Mouse (Mus musculus) liver, embryonic 14.5 days (tissue): ENCODE measurements around the gene Wdr5b.
"Not testable (repeated sequence)": the region's sequence is repeated elsewhere in the genome, so short reads cannot be mapped to it uniquely, and the experiment has no call there.

Source experiments
- CTCF ChIP-seq: IDR thresholded peaks from 2 replicates; pipeline ENCODE4 v1.5.1; 2016; ENCODE audit warnings: antibody characterized with exemption, low read depth, control low read depth
- EP300 ChIP-seq: IDR thresholded peaks from 2 replicates; pipeline ENCODE4 v1.6.1; 2016; ENCODE audit warnings: antibody characterized with exemption, low read depth

- not testable (repeated sequence) for TF ChIP-seq CTCF, EP300
Observed at GRCm38 (mm10) chr16:36028120-36028519, 12.9 kb upstream of the Wdr5b start.
